Mouse (Mus musculus) liver, postnatal 0 days (tissue): Measurements from ENCODE around the gene Sft2d1.

Experiments
- CTCF ChIP-seq: sonication (generic); IDR thresholded peaks from 2 replicates; pipeline ENCODE4 v1.5.1; 2016; ENCODE audit warnings: antibody characterized with exemption, low read depth
- EP300 ChIP-seq: IDR thresholded peaks from 2 replicates; pipeline ENCODE4 v1.6.1; 2016; ENCODE audit warnings: antibody characterized with exemption, low read depth, mild to moderate bottlenecking

DNA sequence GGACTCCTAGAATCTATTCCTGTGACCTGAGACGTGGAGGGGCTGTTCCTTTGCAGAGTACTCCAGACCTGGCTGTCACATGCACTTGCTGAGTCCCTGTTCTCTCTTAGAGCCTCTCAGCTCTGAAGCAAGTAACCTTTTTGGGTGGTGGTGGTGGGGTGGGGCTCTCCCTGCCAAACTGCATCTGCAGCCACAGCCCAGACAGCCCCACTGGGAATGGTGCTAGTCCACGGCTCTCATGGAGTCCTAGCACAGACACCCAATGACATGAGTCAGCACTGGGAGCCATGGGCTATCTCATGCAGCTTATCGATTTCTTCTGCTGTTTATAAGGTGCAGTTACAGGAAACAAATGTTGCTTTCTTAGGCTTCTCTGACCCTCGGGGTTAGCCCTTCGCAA is 13.2 kb upstream of the Sft2d1 start:
- TF ChIP-seq CTCF = no peak
- no peak for TF ChIP-seq EP300
